Mouse (Mus musculus) lung, adult 2 months (tissue): ENCODE measurements around the gene Cavin1.

Source experiments
- CTCF ChIP-seq: fragments of 200-500 bp; IDR thresholded peaks from 2 replicates; pipeline ENCODE4 v1.5.1; 2011; ENCODE audit warnings: mild to moderate bottlenecking, low read length, control low read depth; ENCODE audit not compliant: insufficient read depth
- POLR2A ChIP-seq: fragments of 200-500 bp; IDR thresholded peaks from 2 replicates; pipeline ENCODE4 v1.6.1; 2011; ENCODE audit warnings: low read depth, mild to moderate bottlenecking, control low read depth, low read length, borderline replicate concordance; ENCODE audit errors: extremely low read depth

- TF ChIP-seq CTCF (no peak), POLR2A (no peak)
Measured at GRCm38 (mm10) chr11:100968501-100968900, 2.2 kb downstream of the Cavin1 start.
